Mouse (Mus musculus) heart, adult 2 months (tissue): Measurements from ENCODE around the gene Nxf1. TPM values are rescaled to one million over a fixed set of nuclear protein-coding genes. Genes with fewer than 3 reads are reported as not detected.

Source experiments
- DNase-seq, 2 experiments: peaks; one replicate each; pipeline ENCODE4 v3.0.0; 2021
- H3K27ac ChIP-seq: fragments of 200-600 bp; 2 replicates; pipeline ENCODE4 v1.8.1; 2022
- H3K27me3 ChIP-seq: fragments of 200-500 bp; 2 replicates; pipeline ENCODE4 v1.6.1; 2012; ENCODE audit warnings: mild to moderate bottlenecking, low read length, inconsistent platforms, mixed read lengths; ENCODE audit not compliant: control insufficient read depth, insufficient read depth
- H3K36me3 ChIP-seq: fragments of 200-500 bp; 2 replicates; pipeline ENCODE4 v1.6.1; 2012; ENCODE audit warnings: low read length, inconsistent platforms; ENCODE audit not compliant: control insufficient read depth, insufficient read depth
- H3K4me1 ChIP-seq: fragments of 200-500 bp; 2 replicates; pipeline ENCODE4 v1.6.1; 2011; ENCODE audit warnings: low read length; ENCODE audit not compliant: control insufficient read depth, insufficient read depth
- H3K4me3 ChIP-seq: fragments of 200-600 bp; 2 replicates; pipeline ENCODE4 v1.8.1; 2022
- H3K79me2 ChIP-seq: fragments of 200-500 bp; replicated peaks from 2 replicates; pipeline ENCODE4 v1.6.1; 2012; ENCODE audit warnings: mild to moderate bottlenecking, inconsistent platforms, low read length, moderate library complexity, mixed read lengths; ENCODE audit not compliant: control insufficient read depth, insufficient read depth
- H3K9ac ChIP-seq: fragments of 200-500 bp; 2 replicates; pipeline ENCODE4 v1.6.1; 2012; ENCODE audit warnings: low read depth, mild to moderate bottlenecking, control low read depth, inconsistent platforms, low read length, mixed read lengths
- CTCF ChIP-seq: fragments of 200-600 bp; IDR thresholded peaks from 2 replicates; pipeline ENCODE4 v1.8.1; 2022; ENCODE audit warnings: antibody characterized with exemption, mild to moderate bottlenecking, moderate library complexity
- EP300 ChIP-seq: fragments of 200-500 bp; IDR thresholded peaks from 2 replicates; pipeline ENCODE4 v1.6.1; 2011; ENCODE audit warnings: low read depth, low read length, control low read depth; ENCODE audit not compliant: insufficient read depth
- POLR2A ChIP-seq: fragments of 200-500 bp; IDR thresholded peaks from 2 replicates; pipeline ENCODE4 v1.6.1; 2011; ENCODE audit warnings: mild to moderate bottlenecking, low read depth, low read length, control low read depth; ENCODE audit not compliant: insufficient read depth
- WGBS: fragments of 180-500 bp; shearing (Covaris S2); methylation state at CpG from one replicate; pipeline ENCODE4 v1.1.7; 2018; 5-methylcytosine and 5-hydroxymethylcytosine counted together
- intact Hi-C: fragments of 180-260 bp; cut with DNase I; formaldehyde crosslinking; loops from one replicate; pipeline ENCODE4 v1.15.1; 2025
- polyA plus RNA-seq: library from polyadenylated mRNA; depleted of rRNA; stranded (reverse); fragments of >200 nt; gene quantifications from 2 replicates; pipeline ENCODE4 v1.2.3, GENCODE M21; 2012
- total RNA-seq, 2 experiments: library from RNA; stranded (reverse); gene quantifications; 2 replicates each; pipeline ENCODE4 v1.2.3; 2021

The Nxf1 gene
- total and polyA plus RNA-seq, 3 experiments = 35.5 to 66.5 (median 41.8) TPM

DNA sequence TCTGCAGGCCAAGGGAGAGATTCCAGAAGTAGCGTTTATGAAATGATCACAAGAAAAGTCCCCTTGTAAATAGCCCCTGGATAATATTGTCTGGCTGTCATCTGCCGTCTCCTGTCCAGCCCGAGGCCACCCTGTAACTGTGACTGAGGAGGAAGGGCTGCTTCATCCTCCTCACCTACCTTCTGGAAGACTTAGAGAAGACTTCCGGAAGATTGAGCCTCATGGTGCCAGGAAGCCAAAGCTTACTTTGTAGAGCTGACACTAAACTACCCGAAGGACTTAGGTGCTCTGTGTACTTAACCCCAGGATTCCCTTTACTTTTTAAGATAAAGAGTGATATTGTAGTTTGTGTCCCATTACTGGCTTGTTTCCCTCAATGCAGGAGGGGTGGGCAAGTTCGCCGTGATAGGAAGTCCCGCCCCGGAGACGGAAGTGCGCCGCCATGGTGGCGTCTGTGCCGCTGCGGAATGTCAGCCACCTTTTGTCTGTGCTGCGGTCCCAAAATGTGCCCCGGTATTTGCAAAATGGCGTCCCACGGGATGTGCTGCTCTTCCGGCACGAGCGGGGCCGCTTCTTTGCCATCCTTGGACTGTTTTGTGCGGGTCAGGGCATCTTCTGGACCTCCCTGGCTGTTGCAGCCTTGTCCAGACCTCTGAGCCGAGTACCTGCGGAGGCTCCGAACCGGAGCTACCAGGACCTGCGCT lies 13.8 kb downstream of the Nxf1 start, which contains the start of gene Tmem223:
Gene Tmem223 (plus strand): TSS at position 430 of the 704 bp plus-strand sequence.
- Histone ChIP-seq H3K36me3 (peaks cover 13% of the 10 kb centered on the region), H3K79me2 (peaks cover 1% of the 10 kb centered on the region; the same call in 1 of the 2 replicates), H3K27ac (peak within 1 kb of the TSS; percentile 91), H3K4me3 (peak within 1 kb of the TSS; percentile 85), H3K27me3 (no peaks in the 10 kb centered on the region), H3K4me1 (peaks cover 11% of the 10 kb centered on the region), H3K9ac (peak within 1 kb of the TSS; percentile 99)
- WGBS = 8% methylated on average over 29 of the region's 29 CpGs
- peak; percentile 87 for DNase-seq
- intact Hi-C loops = loop anchor here (5.0 kb wide), 1 partner anchor 47 kb away; the partner anchor contains the start of gene Ttc9c
- TF ChIP-seq POLR2A (peak; percentile 96), CTCF (peak; percentile 18; the same call in 1 of the 2 replicates), EP300 (0 out of 2 replicates have a peak, but pooled peaks have one; percentile 41)

- DNase-seq = no peak
- Histone ChIP-seq H3K9ac (no peak overlapping the region), H3K27ac (no peak overlapping the region), H3K4me3 (no peak overlapping the region), H3K79me2 (peaks cover 1% of the 10 kb centered on the region; the same call in 1 of the 2 replicates), H3K4me1 (peaks cover 11% of the 10 kb centered on the region), H3K27me3 (no peaks in the 10 kb centered on the region), H3K36me3 (peaks cover 11% of the 10 kb centered on the region)
- intact Hi-C loops = loop anchor here (5.0 kb wide), 1 partner anchor 44 kb away; the partner anchor contains the start of gene Ttc9c
- TF ChIP-seq CTCF (no peak), POLR2A (0 out of 2 replicates have a peak, but pooled peaks have one; percentile 7), EP300 (no peak)
- 52% methylated on average over 5 of the region's 5 CpGs for WGBS
Measured at GRCm38 (mm10) chr19:8772996-8773395, 16.1 kb downstream of the Nxf1 start.

- TF ChIP-seq POLR2A (no peak), CTCF (no peak), EP300 (no peak)
- peaks cover 11% of the 10 kb centered on the region for H3K4me1 ChIP-seq
- peak overlapping the region; percentile 90; the same call in 1 of the 2 replicates for H3K27ac ChIP-seq
- DNase-seq = no peak
- peaks cover 11% of the 10 kb centered on the region for H3K36me3 ChIP-seq
- no peaks in the 10 kb centered on the region for H3K27me3 ChIP-seq
- intact Hi-C loops = loop anchor here (5.0 kb wide), 1 partner anchor 44 kb away; the partner anchor contains the start of gene Ttc9c
- peak overlapping the region; percentile 83 for H3K4me3 ChIP-seq
- peaks cover 1% of the 10 kb centered on the region; the same call in 1 of the 2 replicates for H3K79me2 ChIP-seq
- no peak overlapping the region for H3K9ac ChIP-seq
- 43% methylated on average over 6 of the region's 6 CpGs for WGBS
Measured at GRCm38 (mm10) chr19:8773409-8773808, 16.5 kb downstream of the Nxf1 start.

DNA sequence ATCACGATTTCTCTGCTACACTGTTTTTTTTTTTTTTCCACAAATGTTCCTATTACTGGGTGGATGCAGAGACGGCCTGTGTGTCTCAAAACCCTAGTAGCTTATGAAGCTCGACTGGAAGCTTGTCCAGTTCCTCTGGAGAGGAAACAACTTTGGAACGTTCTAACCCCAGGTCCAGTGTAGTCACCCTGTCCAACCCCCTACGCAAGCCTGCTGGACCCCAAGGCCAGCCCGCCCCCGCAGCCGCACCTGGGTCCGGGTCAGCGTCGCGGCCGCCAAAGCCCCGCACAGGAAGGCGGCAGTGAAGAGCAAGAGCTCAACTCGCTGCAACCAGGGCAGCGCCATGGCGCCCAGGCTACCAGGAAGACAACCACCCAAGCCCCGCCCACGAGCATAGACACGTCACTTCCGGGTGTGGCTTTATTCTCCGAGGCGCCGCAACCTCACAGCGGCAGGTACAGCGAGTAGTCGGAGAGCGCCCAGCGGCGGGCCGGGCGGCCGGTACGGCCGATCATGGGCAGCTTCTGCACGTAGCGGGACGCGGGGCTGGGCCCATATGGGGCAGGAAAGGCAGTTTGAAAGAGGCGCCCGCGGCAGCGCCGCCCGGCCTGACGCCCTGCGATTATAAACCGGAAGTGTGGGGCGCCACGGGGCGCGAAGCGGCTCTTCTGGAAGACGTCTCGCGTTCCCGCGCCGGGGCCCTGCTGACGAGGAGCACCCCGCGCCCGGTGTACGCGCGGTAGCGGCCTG lies 17.4 kb downstream of the Nxf1 start, which contains the start of gene Tmem179b:
Gene Tmem179b (minus strand): TSS at position 382 of the 750 bp plus-strand sequence.
- H3K9ac ChIP-seq = peak within 1 kb of the TSS; percentile 96
- H3K79me2 ChIP-seq = peaks cover 1% of the 10 kb centered on the region; the same call in 1 of the 2 replicates
- TF ChIP-seq EP300 = 0 out of 2 replicates have a peak, but pooled peaks have one; percentile 49
- TF ChIP-seq POLR2A = peak; percentile 96
- TF ChIP-seq CTCF = peak; percentile 37
- intact Hi-C loops = loop anchor here (2.0 to 5.0 kb wide), 3 partner anchors 17 to 43 kb away; partner anchors contain the start of genes Nxf1, Polr2g and Ttc9c
- H3K4me1 ChIP-seq = peaks cover 11% of the 10 kb centered on the region
- peaks cover 11% of the 10 kb centered on the region for H3K36me3 ChIP-seq
- peak within 1 kb of the TSS; percentile 90 for H3K27ac ChIP-seq
- WGBS = under 1% methylated on average over 68 of the region's 68 CpGs
- DNase-seq = peak; percentile 97 to 98
- H3K27me3 ChIP-seq = no peaks in the 10 kb centered on the region
- H3K4me3 ChIP-seq = peak within 1 kb of the TSS; percentile 83

GRCm38 (mm10) chr19:8774951-8775421 lies 18.1 kb downstream of the Nxf1 start:
- Histone ChIP-seq H3K79me2 (peaks cover 1% of the 10 kb centered on the region; the same call in 1 of the 2 replicates), H3K9ac (peak overlapping the region; percentile 96), H3K4me3 (peak overlapping the region; percentile 83), H3K4me1 (peaks cover 11% of the 10 kb centered on the region), H3K36me3 (peaks cover 9% of the 10 kb centered on the region), H3K27ac (peak overlapping the region; percentile 90), H3K27me3 (no peaks in the 10 kb centered on the region)
- DNase-seq = no peak
- WGBS = 3% methylated on average over 20 of the region's 20 CpGs
- TF ChIP-seq CTCF (no peak), POLR2A (no peak), EP300 (no peak)
- intact Hi-C loops = loop anchor here (2.0 to 5.0 kb wide), 3 partner anchors 18 to 42 kb away; partner anchors contain the start of genes Nxf1, Polr2g and Ttc9c
